Mouse (Mus musculus) layer of hippocampus, adult 9-11 months (tissue): ENCODE results near the gene Dis3l2.

ENCODE experiments used
- DNase-seq: peaks from one replicate; pipeline ENCODE4 v3.0.0; 2022

Gene Dis3l2

DNA sequence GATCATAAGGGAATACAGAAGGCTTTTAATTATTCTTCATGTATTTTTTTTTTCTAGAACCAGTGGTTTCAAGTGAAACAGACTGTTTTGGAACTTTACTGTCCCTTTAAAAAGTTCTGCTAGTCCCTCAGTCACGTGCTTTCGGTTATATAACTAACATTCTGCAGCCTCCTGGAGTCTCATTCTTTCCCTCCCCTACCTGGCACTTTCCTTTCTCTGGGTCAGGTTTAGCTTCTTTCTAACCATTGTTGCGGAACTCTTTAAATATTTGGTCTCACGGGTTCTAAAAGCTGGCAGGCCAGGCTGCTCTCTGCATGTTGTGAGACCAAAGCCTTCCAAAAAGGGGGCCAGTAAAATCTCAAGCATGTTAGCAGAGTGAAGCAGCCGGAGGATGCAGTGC lies 222.2 kb downstream of the Dis3l2 start:
- no peak for DNase-seq

DNA sequence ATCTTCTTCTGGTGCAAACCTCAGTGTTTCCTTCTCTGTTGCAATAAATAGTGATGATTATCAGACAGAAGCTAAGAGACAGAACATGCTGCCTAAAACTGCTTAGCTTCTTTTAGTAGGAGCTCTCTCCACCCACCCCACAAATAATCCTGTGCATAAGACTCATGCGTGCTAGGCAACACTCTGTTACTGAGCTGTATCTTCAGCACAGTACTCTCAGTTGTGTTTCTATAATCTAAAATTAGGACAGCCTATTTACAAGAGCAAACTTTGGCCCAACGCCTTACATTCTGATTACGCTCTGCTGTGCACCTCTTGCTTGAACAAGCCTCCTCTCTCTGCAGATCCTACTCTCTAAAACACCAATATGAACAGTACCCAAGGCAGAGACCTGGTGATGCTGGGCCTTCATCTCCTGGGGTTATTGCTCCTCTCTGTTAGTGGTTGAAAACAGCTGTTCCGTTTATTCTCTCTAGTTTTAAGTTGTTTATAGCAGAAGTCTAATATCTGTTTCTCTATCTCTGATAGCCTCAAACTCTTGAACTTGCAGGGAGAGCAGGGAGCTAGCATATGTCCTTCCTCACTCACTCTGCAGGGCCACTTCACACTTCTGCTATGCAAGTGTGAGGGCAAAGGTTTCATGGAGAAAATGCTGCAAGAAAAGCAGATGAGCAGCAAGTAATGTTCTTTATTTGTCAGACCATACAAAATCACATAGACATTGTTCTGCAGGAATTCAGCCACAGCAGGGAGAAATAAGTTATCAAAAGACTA lies 228.2 kb downstream of the Dis3l2 start:
- DNase-seq: peak; percentile 89

DNA sequence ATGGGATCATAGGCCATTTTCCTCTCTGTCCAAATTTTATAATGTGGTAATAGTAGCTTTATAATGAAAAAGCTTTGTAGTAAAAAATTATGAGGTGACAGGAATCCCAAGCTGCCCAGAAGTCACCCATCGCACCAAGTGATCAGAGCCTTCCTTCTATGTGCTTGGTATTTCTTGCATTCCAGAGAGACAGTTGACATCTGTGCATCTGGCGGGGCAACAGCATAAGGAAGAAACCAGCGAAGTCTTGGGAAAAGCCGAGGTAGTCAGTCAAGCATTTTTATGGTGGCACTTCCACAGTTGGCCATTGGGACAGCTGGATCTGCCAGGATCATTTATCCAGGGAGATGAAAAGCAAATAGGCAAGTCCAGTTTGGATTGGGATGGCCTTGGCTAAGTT lies 229.2 kb downstream of the Dis3l2 start:
- no peak for DNase-seq

DNA sequence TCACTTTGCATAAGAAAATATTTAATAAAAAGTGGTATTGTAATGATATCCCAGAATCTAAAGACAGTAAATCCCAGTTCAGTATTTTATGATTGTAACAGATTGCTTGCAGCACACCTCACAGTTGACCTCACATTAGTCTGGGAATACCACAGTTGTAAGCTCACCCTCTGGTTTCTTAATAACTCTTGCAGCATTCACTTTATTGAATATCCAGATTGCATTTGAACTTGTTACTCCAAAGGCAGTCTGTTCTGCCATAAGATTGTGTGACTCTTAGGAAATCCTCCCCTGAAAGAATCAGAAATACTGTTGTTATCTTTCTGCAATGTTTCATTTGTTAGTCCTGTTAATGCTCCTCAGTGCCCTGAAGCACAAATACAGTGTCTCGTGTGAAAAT lies 230.0 kb downstream of the Dis3l2 start:
- DNase-seq: no peak

DNA sequence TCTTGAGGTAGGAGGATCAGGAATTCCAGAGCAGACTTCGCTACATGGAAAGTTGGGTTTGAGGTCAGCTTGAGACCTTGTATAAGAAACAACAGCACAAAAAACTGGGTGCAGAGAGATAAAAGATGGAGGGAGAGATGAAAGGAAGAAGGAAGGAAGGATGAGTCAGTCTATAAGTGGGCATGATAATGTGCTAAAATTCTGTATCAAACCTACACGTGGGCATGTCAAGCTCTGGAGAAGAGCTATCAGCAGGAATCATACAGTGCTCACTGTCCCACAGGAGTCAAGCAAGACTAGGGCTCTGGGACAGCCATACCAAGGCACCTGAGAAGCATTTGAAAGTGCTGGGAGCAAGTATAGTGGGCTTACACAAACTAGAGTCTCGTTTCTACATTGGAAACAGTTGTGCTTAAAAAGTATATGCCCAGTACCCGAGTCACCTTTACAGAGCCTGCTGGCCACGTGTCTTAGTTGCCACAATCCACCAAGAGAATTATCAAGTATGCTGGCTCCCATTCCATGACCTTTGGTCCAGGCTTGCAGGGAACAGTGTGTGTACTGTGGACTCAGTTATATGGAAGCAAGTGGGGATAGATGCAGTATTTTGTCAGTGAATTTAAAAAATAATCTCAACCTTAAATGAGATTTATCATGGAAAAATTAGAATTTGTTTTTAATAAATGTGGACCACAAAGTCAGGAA lies 248.0 kb downstream of the Dis3l2 start:
- DNase-seq: no peak

DNA sequence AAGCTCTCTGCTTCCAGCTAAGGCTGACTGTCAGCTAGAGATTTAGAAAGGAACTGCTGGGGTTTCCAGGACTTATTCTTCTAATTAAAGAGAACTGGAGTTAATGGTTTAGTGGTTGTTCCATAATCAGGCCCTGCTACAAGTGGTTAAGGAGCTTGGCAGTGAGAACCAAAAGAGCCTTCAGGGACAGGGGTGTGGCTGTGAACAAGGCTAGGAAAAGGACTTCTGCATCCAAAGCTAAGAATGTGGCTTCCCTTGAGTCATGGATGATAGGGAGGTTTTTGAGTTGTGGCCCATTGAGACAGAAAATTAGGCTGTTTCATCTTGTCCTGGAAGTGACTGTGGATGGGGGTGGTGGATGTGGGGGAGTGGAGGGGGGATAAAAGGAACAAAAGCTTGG lies 252.2 kb downstream of the Dis3l2 start:
- no peak for DNase-seq

DNA sequence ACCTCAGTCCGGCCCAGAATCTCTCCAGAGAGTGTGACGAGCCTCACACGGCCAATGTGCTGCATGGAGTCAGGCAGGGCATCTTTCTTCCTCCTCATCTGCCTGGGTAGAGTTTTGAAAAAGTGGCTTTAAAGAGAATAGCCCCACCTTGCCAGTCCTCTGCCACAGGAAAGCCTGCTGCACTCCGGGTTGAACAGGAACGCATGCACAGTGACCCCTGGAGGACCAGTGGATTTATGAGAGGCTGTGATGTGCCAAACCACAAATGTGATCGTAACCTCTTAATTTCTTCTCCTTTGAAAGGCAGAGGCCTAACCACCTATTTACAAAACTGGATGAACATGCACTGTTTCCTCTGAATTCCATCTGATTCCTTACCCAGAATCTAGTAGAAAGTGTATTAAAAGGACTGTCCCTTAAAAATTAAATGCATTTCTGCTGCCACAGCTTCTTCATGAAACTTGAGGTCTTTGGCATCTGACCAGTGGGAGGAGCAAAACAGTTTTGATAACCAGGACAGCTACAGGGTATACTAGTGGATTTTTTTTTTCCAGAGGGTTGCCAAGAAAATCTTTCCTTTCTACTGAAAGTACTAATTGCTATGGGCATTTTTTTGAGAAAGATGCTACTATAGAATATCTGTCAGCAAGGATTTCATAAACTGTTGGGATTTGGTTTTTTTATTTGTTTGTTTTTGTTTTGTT lies 264.8 kb downstream of the Dis3l2 start:
- no peak for DNase-seq

DNA sequence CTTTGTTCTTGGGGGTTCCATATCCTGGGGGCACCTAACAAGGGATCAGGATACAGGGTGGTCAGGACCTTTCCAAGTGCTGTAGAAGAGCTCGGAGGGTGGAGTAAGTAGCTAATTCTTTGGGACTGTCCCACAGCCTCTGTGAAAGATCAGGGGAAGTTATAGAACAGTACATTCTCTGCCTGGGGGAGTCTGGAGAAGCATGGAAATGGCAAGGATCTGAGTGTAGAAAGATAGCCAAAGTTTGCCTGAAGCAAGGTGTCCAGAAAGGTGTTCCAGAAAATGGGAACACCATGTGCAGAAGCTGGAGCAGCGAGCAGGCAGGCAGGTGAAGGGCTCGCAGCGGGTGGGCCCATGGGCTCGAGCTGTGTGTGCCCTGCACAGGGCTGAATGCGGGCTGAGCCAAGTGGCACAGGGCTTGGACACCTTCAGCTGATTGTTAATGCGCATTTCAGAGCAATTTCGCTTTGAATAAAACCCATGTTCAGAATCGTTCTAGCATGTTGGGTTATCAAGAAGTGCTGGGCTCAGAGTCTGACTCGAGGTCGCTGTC lies 265.6 kb downstream of the Dis3l2 start:
- DNase-seq: no peak

DNA sequence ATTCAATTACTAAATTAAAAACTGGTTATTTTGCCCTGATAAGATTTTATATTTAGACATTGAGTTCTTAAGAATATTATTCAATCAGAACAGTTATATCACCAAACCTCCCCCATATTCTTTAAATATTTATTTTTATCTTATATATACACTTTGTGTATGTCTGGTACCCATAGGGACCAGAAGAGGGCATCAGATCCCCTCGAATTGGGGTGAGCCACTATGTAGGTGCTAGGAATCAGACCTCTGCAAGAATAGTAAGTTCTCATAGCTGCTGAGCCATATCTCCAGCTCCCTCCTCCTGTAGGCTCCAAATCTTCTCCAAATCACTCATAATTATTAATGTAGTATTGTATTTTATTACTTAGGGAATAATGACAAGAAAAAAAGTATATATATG lies 269.1 kb downstream of the Dis3l2 start:
- DNase-seq: no peak

DNA sequence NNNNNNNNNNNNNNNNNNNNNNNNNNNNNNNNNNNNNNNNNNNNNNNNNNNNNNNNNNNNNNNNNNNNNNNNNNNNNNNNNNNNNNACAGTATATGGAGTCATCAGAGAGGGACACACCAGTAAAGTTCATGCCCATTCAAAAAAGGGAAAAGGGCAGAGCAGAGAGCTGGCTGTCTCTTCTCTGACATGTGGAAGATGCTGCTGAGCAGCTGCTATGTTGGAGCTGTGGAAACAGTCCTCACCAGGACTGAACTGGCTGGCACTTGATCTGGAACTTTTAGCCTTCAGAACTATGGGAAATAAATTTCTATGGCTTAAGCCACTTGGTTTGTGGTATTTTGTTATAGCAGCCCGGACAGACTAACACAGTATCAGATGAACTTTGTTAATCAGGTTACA lies 273.4 kb downstream of the Dis3l2 start:
- DNase-seq: no peak

DNA sequence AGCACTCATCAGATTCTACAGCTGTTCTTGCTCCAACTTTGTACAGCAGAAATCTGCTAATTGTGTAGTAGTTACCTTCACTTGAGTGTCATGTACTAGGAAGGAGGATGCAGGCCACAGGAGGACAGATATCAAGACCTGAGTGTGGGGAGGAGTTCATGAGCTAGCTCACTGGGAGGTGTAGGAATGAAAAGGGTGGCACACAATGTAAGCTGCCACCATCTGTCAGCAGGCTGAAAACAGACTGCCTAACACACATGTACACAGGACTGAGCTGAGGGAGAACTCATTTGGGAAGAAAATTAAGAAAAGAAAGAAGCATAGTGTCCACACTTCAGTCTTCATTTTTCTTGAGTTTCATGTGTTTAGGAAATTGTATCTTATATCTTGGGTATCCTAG lies 282.8 kb downstream of the Dis3l2 start:
- DNase-seq: peak; percentile 52

DNA sequence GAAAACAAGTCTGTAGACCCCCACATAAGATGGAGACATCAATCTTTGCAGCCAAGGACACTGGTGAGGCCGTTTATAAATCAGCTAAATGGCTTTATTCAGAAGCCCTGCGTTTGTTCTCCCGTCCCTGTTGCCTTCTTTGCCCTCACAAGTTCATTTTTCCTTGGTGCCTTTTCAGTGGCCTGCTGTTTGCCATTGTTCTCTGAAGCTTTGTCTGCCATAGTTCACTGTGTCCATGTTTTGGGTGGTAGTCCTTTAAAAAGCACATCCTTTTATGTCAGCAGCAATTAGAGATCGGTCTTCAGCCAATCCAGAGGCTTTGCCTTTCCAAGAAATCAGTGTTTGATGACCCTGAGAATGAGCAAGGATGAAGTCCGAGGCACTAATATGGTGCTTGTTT lies 289.2 kb downstream of the Dis3l2 start:
- DNase-seq: no peak

DNA sequence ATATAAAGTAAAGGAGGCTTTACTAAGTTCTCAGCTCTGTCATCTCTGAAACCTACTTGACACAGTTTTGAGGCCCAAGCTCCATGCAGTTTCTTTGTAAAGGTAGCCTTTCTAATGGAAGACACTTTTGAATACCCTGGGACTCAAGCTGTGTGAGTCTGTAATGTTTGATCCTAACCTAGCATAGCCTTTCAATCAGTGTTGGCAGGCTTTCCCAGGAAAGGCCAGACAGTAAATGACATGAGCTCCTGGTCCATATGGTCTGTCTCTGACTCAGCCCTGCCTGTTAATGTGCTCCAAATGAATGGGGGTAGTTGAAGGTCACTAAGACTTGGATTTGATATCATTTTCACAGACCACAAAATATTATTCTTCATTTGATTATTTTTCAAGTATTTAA lies 290.4 kb downstream of the Dis3l2 start:
- DNase-seq: no peak

DNA sequence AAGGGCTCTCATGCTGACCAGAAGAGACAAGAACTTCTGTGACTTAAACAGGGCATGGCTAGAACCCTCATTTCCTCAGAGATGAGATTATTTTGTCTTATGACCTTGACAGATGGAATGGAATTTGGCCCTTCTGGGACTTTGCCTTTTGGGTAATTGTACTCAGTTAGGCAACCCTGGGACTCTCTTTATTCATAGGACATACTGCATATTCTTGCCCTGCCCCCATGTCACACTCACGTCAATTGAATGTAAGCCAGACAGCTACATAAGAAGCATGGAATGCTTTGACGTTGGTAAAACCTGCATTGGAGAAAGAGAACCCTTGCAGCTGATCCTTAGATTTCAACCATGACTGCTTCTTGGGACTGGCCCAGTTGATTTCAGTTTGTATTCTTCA lies 294.4 kb downstream of the Dis3l2 start:
- no peak for DNase-seq

DNA sequence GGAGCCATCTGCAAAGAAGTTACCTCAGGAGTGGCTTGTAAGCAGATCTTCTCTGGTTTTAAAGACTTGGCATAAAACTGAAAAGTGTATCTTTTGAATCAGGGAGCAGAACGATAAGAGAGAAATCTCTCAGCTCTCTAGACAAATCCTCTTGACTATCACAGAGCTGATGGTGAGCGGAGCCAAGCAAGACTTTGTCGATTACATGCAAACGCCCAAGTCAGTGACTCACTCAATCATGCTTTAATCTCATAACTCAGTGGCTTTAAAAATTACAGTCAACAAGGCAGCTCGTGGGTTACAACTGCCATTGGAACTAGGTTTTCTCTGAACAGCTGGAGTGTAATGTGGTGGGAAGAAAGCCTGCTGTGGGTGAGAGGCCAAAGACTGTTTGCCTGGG lies 297.8 kb downstream of the Dis3l2 start:
- no peak for DNase-seq

DNA sequence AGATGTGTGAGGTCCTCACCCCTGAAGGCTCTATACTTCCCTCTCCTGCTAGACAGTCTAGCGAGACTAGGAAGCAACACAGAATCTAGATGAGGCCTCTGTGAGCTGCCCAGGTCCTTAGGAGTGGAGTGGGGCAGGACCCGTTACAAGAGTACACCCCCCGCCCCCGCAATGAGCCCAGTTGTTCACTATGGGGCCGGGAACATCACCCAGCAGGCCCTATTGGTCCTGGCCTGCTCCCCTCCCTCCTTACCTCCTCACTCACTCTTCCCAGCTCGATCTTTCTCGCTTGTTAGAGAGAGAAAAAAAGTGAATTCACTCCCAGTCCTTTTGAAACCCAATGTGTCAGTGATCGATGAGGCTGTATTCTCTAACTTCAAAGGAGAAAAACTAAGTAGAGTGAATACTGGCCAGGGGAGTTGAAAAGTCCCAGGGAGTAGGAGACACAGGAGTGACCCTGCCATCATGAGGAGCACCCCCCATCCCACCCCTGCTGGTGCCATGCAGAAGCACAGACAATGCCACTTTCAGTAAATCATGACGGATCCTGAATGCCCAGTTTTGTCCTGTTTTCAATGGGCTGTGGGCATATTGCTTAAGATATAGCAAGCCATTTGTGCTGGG lies 299.0 kb downstream of the Dis3l2 start:
- DNase-seq: no peak

DNA sequence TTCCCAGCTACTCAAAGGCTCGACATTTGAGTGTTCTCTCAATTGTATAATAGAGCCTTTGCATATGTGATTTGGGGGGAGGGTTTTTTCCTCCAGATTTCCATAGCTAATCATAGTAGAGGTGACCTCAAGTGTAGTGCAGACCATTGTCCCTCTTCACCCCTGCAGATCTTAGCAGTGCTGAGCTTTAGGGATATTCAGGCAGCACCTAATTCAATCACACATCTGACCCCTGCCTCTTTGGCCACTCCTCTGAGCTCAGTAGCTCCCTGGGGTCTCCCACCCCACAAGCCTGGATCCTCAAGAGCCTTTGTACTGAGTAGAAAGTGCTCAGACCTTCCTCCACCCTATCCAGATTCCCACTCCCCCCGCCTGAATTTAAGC lies 299.6 kb downstream of the Dis3l2 start:
- no peak for DNase-seq

DNA sequence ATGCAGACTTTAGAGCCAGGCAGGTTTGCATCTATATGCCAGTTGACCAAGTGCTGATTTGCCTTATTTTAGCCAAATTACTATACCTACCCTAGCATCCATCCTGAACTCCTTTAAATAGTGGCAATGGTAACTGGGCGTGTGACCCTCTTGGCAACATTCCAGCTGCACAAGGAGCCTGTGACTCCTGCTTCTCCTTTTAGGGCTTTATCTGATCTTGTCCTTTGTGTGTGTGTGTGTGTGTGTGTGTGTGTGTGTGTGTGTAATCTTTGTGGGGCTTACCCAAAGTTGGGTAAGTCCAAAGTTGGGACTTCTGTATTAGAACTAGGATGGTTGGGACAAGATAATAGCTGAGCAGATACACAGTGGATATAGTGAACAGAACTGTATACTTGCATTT lies 302.8 kb downstream of the Dis3l2 start:
- DNase-seq: no peak

DNA sequence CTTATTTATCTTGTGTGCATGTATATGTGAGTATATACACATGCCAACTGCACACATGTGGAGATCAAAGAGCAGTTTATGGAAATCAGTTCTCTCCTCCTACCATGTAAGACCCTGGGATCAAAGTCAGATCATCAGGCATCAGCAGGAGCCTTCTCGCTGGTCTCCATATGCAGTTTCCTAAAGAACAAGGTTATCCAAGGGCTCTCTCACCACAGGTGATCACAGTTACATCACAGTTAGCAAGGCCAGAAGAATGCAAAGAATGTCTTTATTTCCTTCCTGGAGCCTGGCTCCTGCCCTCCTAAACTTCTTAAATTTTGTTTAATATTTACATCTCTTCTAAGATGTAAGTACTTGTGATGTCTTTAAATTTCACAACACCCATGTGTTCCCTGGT lies 304.6 kb downstream of the Dis3l2 start:
- no peak for DNase-seq

DNA sequence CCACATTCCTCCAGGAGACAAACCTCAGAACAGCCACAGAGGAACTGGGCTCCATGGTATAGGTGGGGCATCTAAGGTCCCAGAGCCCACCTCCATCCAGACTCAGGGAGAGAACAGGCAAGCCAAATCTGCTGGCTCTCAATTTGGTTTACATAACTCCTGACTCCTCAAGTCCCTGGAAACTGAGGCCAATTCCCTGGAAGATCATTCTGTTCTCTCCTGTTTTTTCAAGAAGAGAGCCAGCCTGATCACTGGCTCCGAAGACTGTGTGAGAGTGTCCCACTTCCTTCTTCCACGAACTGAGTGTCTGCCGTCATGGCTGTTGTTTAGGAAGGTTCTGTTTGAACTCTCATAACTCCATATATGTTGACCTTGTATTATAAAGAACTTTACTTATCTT lies 305.5 kb downstream of the Dis3l2 start:
- no peak for DNase-seq

DNA sequence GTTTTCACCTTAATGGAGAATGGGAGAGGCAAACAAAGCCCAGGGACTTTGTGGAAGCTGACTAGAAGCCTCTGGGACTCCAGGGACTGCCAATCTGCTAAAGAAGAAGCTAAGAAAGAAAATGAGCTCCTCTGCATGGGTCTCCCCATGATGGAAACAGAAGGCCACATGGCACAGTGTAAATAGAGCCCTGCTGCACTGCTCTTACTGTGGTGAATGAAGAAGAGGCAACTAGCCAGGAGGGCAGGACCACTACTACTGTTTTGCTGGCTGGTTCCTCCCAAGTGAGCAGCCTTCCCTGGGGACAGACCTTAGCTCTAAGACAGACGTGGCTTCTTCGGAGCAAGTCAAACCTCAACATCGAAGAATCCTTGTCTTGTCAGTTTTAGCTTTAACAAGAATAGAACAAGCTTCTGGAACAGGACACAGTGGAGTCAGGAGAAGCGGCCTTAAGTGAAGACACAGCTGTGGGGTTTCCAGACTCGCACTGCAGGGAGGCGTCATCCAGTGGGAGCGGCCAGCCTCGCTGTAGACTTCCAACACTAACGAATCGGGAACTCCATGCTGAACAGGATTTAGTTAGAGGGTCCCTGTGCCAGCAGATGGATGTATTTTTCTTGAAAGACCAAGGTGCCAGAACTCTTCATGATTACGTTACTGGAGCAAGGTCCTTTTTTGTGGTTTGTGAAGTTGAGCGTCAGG lies 307.2 kb downstream of the Dis3l2 start:
- no peak for DNase-seq

DNA sequence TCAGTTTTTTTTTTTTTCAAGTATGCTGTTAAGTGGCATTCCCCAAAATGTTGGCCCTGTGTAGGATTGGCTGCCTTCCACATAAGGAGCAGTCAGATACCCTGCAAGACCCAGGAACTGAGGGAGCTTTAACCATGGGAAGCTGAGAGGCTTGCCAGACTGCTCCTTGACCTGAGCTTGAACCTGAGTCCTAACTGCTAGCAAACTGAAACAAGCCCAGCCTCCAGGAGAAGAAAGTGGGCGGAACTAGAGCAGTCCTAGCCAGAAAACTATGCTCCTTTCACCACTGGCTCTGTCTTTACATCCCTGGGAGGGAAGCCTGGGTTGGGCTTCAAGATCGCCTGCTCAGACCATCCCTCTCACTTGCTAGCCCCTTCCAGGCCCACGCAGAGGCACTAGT lies 308.1 kb downstream of the Dis3l2 start:
- DNase-seq: no peak

DNA sequence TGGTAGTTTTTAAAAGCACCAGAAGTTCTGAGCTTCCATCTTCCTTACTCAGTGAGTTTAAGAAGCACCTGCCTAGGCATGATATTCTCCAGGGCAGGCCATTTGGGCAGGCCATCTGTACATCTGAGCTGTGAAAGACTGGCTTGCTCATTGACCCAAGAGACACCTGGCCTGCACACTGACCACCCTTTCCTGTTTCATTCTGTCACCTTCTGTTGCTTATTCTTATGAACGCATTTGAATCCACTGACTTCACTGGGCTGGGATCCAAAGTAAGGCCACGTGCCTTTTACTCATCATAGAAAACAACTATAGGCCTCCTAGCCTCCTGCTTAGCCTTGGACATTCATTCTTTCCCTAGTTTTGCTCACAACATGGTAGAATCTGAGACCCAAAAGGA lies 309.0 kb downstream of the Dis3l2 start:
- DNase-seq: no peak
